Mouse (Mus musculus): ENCODE measurements around the gene Olfr1360. TPM values are rescaled to one million over a fixed set of nuclear protein-coding genes. Genes with fewer than 3 reads are reported as not detected.

Gene Olfr1360
- total RNA-seq, 2 experiments from 2014 or later, result not detected

- no peak for DNase-seq
Observed at GRCm38 (mm10) chr13:21642418-21642817, 34.8 kb downstream of the Olfr1360 start, which contains the start of gene Olfr11. Gene Olfr11, minus strand, starts transcription at chr13:21642518.

Small RNA genes within 50 kb of the gene (microRNA-seq; reads per million reads assigned to microRNA genes)
- 0 reads per million in 2 experiments for gene Gm44357
- gene Gm44367, result 0 reads per million in 2 experiments

Other genes with a start within 250 kb of the Olfr1360 start
- under 1 TPM; 0.16 to 0.50 TPM for gene Pgbd1, start 236.3 kb downstream of the Olfr1360 start, total RNA-seq (2021)
- 10 to 100 TPM; 10.9 to 15.4 TPM for gene Zscan26, start 223.7 kb downstream of the Olfr1360 start, total RNA-seq (2021)
- under 1 TPM; 0.38 to 0.52 TPM for gene Nkapl, start 208.9 kb downstream of the Olfr1360 start, total RNA-seq (2021)
- 1 to 10 TPM; 1.2 to 1.6 TPM for gene Zkscan4, start 198.5 kb downstream of the Olfr1360 start, total RNA-seq (2021)
- not detected for gene Gm10065, start 198.0 kb downstream of the Olfr1360 start, total RNA-seq (2021)
- gene AK157302, start 182.2 kb downstream of the Olfr1360 start, total RNA-seq (2021), result 10 to 100 TPM; 11.5 to 12.4 TPM
- gene Gm11273, start 176.0 kb downstream of the Olfr1360 start, total RNA-seq (2021), result 100 to 1,000 TPM; 118 to 122 TPM
- 10 to 100 TPM in 1 of 2 experiments, 1 to 10 TPM in 1; 8.0 to 11.4 TPM for gene Zkscan8, start 146.3 kb downstream of the Olfr1360 start, total RNA-seq (2021)
- gene Olfr1366, start 134.6 kb downstream of the Olfr1360 start, total RNA-seq (2021), result not detected
- gene Olfr1535, start 117.5 kb downstream of the Olfr1360 start, total RNA-seq (2021), result not detected
- gene Olfr1364, start 95.6 kb downstream of the Olfr1360 start, total RNA-seq (2021), result not detected
- gene Olfr1362, start 63.4 kb downstream of the Olfr1360 start, total RNA-seq (2021), result not detected
- not detected for gene Olfr11, start 34.9 kb downstream of the Olfr1360 start, total RNA-seq (2021)
- gene Olfr1361, start 14.0 kb downstream of the Olfr1360 start, total RNA-seq (2021), result not detected
- not detected for gene Olfr1359, start 20.7 kb upstream of the Olfr1360 start, total RNA-seq (2021)
- gene Hist1h2bl, start 38.7 kb upstream of the Olfr1360 start, total RNA-seq (2021), result 100 to 1,000 TPM; 184 to 186 TPM
- gene Hist1h2ai, start 39.0 kb upstream of the Olfr1360 start, total RNA-seq (2021), result 100 to 1,000 TPM; 125 TPM
- gene Hist1h3h, start 40.3 kb upstream of the Olfr1360 start, total RNA-seq (2021), result 100 to 1,000 TPM; 240 to 265 TPM
- gene Hist1h2bm, start 44.6 kb upstream of the Olfr1360 start, total RNA-seq (2021), result 10 to 100 TPM; 50.7 to 68.7 TPM
- 10 to 100 TPM; 32.2 to 32.7 TPM for gene Hist1h4j, start 57.7 kb upstream of the Olfr1360 start, total RNA-seq (2021)
- gene Hist1h4k, start 73.1 kb upstream of the Olfr1360 start, total RNA-seq (2021), result 100 to 1,000 TPM; 439 to 508 TPM
- 10 to 100 TPM; 71.7 to 78.9 TPM for gene Hist1h2ak, start 76.4 kb upstream of the Olfr1360 start, total RNA-seq (2021)
- 100 to 1,000 TPM in 1 of 2 experiments, 10 to 100 TPM in 1; 94.7 to 110 TPM for gene Hist1h2bn, start 76.7 kb upstream of the Olfr1360 start, total RNA-seq (2021)
- gene Hist1h1b, start 103.2 kb upstream of the Olfr1360 start, total RNA-seq (2021), result 100 to 1,000 TPM; 122 to 129 TPM
- 100 to 1,000 TPM; 199 to 235 TPM for gene Hist1h3i, start 106.0 kb upstream of the Olfr1360 start, total RNA-seq (2021)
- gene Hist1h2an, start 109.8 kb upstream of the Olfr1360 start, total RNA-seq (2021), result 10 to 100 TPM; 37.8 to 38.8 TPM
- gene Hist1h2bp, start 110.1 kb upstream of the Olfr1360 start, total RNA-seq (2021), result 10 to 100 TPM; 78.8 to 79.4 TPM
- 100 to 1,000 TPM; 140 to 150 TPM for gene Hist1h2bq, start 132.8 kb upstream of the Olfr1360 start, total RNA-seq (2021)
- gene Hist1h2ao, start 133.1 kb upstream of the Olfr1360 start, total RNA-seq (2021), result 100 to 1,000 TPM; 240 to 250 TPM
- 100 to 1,000 TPM; 345 to 353 TPM for gene Hist1h4m, start 134.3 kb upstream of the Olfr1360 start, total RNA-seq (2021)
- 10 to 100 TPM; 17.9 to 46.6 TPM for gene Hist1h4n, start 154.8 kb upstream of the Olfr1360 start, total RNA-seq (2021)
- gene Hist1h2ap, start 156.1 kb upstream of the Olfr1360 start, total RNA-seq (2021), result 100 to 1,000 TPM in 1 of 2 experiments, 10 to 100 TPM in 1; 86.5 to 153 TPM
- 100 to 1,000 TPM; 139 to 146 TPM for gene Hist1h2br, start 156.3 kb upstream of the Olfr1360 start, total RNA-seq (2021)